ENCODE assay signal across 8 mouse cellular contexts in the genomic region with DNA sequence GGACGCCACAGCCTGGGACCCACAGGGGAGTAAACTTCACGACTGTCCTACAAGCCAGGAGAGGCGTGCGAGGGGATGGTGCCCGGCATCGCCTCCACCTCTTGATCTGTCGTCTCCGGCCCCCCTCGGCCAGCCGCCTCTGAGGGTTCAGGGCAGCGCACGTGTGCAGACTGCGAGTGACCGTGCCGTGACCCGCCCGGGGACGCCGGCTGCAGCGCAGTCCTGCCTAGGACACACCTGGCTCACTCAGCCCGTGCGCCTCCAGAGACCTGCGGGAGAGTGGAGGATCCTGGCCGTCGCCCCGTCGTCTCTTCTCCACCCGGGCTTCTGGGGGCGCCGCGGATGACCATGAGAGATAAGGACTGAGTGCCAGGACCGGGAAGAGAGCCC. TPM values are rescaled to one million over a fixed set of nuclear protein-coding genes. Genes with fewer than 3 reads are reported as not detected.
A peak's percentile ranks its signal among the peaks of the same experiment; 100 is the strongest.
DNase-seq lines count a peak whose midpoint lies in the region; ATAC-seq and TF ChIP-seq lines count a peak whose summit lies in the region.

No protein-coding gene starts in this region.

- no peak for TF ChIP-seq EP300 in liver, postnatal 0 days (IDR thresholded peaks at IDR 0.05; ENCODE audit: low read depth)

- H3K4me3 ChIP-seq in heart, embryonic 14.5 days (ENCODE audit: control insufficient read depth in 1 of 2, insufficient read depth in 1 of 2, low read depth in 1 of 2, low read length in 2 of 2) = peak overlapping the region; percentile 47 to 59
- peak overlapping the region; percentile 59 for H3K4me3 ChIP-seq in embryonic facial prominence, embryonic 10.5 days
- peak overlapping the region; percentile 37 for H3K4me3 ChIP-seq in hindbrain, embryonic 11.5 days (ENCODE audit: low read depth, low read length)
- H3K4me3 ChIP-seq in liver, postnatal 0 days (ENCODE audit: low read depth, low read length) = peak overlapping the region; percentile 42

- no peak for DNase-seq in heart, postnatal 25 days (ENCODE audit: low spot score)
- DNase-seq in embryonic facial prominence, embryonic 10.5 days (ENCODE audit: low spot score) = peak; percentile 54
- DNase-seq in hindbrain, embryonic 11.5 days (ENCODE audit: low spot score) = no peak
- DNase-seq in liver, postnatal 0 days = no peak
- DNase-seq in thymus, postnatal 36 days = no peak
- DNase-seq in right cerebral cortex, postnatal 36 days (ENCODE audit: low spot score in 2 of 2) = no peak

- H3K36me3 ChIP-seq in heart, embryonic 14.5 days (ENCODE audit: control insufficient read depth, insufficient read depth, low read length) = no peaks in the 10 kb centered on the region
- H3K36me3 ChIP-seq in embryonic facial prominence, embryonic 10.5 days (replicated peaks) = no peaks in the 10 kb centered on the region
- no peaks in the 10 kb centered on the region for H3K36me3 ChIP-seq in hindbrain, embryonic 11.5 days (ENCODE audit: control insufficient read depth, insufficient read depth, low read length)
- H3K36me3 ChIP-seq in liver, postnatal 0 days (replicated peaks; ENCODE audit: insufficient read depth, low read length) = no peaks in the 10 kb centered on the region

- intact Hi-C loops in heart, postnatal 25 days (cut with DNase I) = loop anchor here (5.0 kb wide), 1 partner anchor 138 kb away; no protein-coding TSS in a partner anchor

- peak overlapping the region; percentile 85 for H3K4me2 ChIP-seq in heart, embryonic 14.5 days (ENCODE audit: low read length)
- H3K4me2 ChIP-seq in hindbrain, embryonic 11.5 days (replicated peaks; ENCODE audit: low read depth, low read length) = peak overlapping the region; percentile 61
- peak overlapping the region; percentile 68 for H3K4me2 ChIP-seq in liver, postnatal 0 days (ENCODE audit: low read depth, low read length)

- peak; percentile 14; the same call in 1 of the 2 replicates for ATAC-seq in heart, embryonic 14.5 days (ENCODE audit: insufficient number of reproducible peaks, insufficient read depth, low FRiP score, low read depth)
- peak; percentile 33; the same call in 1 of the 2 replicates for ATAC-seq in hindbrain, embryonic 11.5 days (ENCODE audit: low FRiP score)
- no peak for ATAC-seq in liver, postnatal 0 days
- ATAC-seq in CD4-positive, CD25-positive, alpha-beta regulatory T cell, adult 4 months = no peak

- peaks cover 43% of the 10 kb centered on the region for H3K27me3 ChIP-seq in heart, embryonic 14.5 days (ENCODE audit: control insufficient read depth, insufficient read depth, low read length)
- H3K27me3 ChIP-seq in embryonic facial prominence, embryonic 10.5 days (replicated peaks; ENCODE audit: low read depth, poor library complexity, severe bottlenecking) = peaks cover 75% of the 10 kb centered on the region
- H3K27me3 ChIP-seq in hindbrain, embryonic 11.5 days (ENCODE audit: control insufficient read depth, insufficient read depth, low read length) = peaks cover 39% of the 10 kb centered on the region
- peaks cover 47% of the 10 kb centered on the region for H3K27me3 ChIP-seq in liver, postnatal 0 days (ENCODE audit: insufficient read depth, low read length)

- peak overlapping the region; percentile 64 for H3K9ac ChIP-seq in heart, embryonic 14.5 days (ENCODE audit: low read length)
- no peak overlapping the region for H3K9ac ChIP-seq in hindbrain, embryonic 11.5 days (ENCODE audit: low read depth, low read length)
- H3K9ac ChIP-seq in liver, postnatal 0 days (replicated peaks) = no peak overlapping the region

- no peak for TF ChIP-seq CTCF in liver, postnatal 0 days (IDR thresholded peaks at IDR 0.05; ENCODE audit: low read depth)

- H3K9me3 ChIP-seq in heart, embryonic 14.5 days (ENCODE audit: control insufficient read depth, low read length) = no peaks in the 10 kb centered on the region
- no peaks in the 10 kb centered on the region for H3K9me3 ChIP-seq in embryonic facial prominence, embryonic 10.5 days
- no peaks in the 10 kb centered on the region for H3K9me3 ChIP-seq in hindbrain, embryonic 11.5 days (ENCODE audit: control insufficient read depth, low read length)
- no peaks in the 10 kb centered on the region for H3K9me3 ChIP-seq in liver, postnatal 0 days (ENCODE audit: low read length)

- WGBS in heart, embryonic 14.5 days = under 1% methylated on average over 32 of the region's 32 CpGs
- 1% methylated on average over 32 of the region's 32 CpGs for WGBS in embryonic facial prominence, embryonic 10.5 days
- 1% methylated on average over 32 of the region's 32 CpGs for WGBS in hindbrain, embryonic 11.5 days
- WGBS in liver, postnatal 0 days (ENCODE audit: insufficient replicate concordance) = 4% methylated on average over 23 of the region's 32 CpGs

- no peak overlapping the region for H3K27ac ChIP-seq in heart, embryonic 14.5 days (replicated peaks in 1 of 2; ENCODE audit: control insufficient read depth in 1 of 2, insufficient read depth in 1 of 2, low read depth in 2 of 2, low read length in 2 of 2)
- no peak overlapping the region for H3K27ac ChIP-seq in embryonic facial prominence, embryonic 10.5 days (replicated peaks)
- H3K27ac ChIP-seq in hindbrain, embryonic 11.5 days (ENCODE audit: low read depth, low read length) = no peak overlapping the region
- H3K27ac ChIP-seq in liver, postnatal 0 days (ENCODE audit: low read depth) = no peak overlapping the region

- peaks cover 6 to 21% of the 10 kb centered on the region in 2 experiments; a peak in 3 of 4 replicates for H3K4me1 ChIP-seq in heart, embryonic 14.5 days (ENCODE audit: control insufficient read depth in 2 of 2, insufficient read depth in 2 of 2, low read length in 2 of 2)
- peaks cover 38% of the 10 kb centered on the region for H3K4me1 ChIP-seq in embryonic facial prominence, embryonic 10.5 days
- peaks cover 13% of the 10 kb centered on the region for H3K4me1 ChIP-seq in hindbrain, embryonic 11.5 days (replicated peaks; ENCODE audit: control insufficient read depth, insufficient read depth, low read length)
- H3K4me1 ChIP-seq in liver, postnatal 0 days (ENCODE audit: insufficient read depth) = peaks cover 12% of the 10 kb centered on the region

RNA-seq across cellular contexts. Expression of a gene that starts 0.5 kb away (rescaled TPM):
- polyA plus RNA-seq in heart, embryonic 14.5 days (2014; fragmentation: Nextera tagmentation; extraction: Ambion mirVana) = 4.4 and 5.8 TPM in 2 replicates
- total RNA-seq in heart, postnatal 25 days (2021) = 10 to 100 TPM; 19.6 to 23.8 TPM
- polyA plus RNA-seq in embryonic facial prominence, embryonic 10.5 days (2016; fragmentation: Nextera tagmentation; extraction: Ambion mirVana) = 0.67 and 0.75 TPM in 2 replicates
- polyA plus RNA-seq in hindbrain, embryonic 11.5 days (2014; fragmentation: Nextera tagmentation; extraction: Ambion mirVana) = 2.6 and 3.2 TPM in 2 replicates
- polyA plus RNA-seq in liver, postnatal 0 days (2015; fragmentation: Nextera tagmentation; extraction: Ambion mirVana) = 0.31 and 0.33 TPM in 2 replicates
- not detected for polyA plus RNA-seq in CD4-positive, CD25-positive, alpha-beta regulatory T cell, adult 4 months (2017; shearing (Covaris generic))

Comparison
In these comparisons a context has a peak if more than half of its experiments do, and no peak if none do; other contexts are left out.
1. ATAC-seq: peak in heart, embryonic 14.5 days (single experiment) and hindbrain, embryonic 11.5 days (single experiment); none in liver, postnatal 0 days (single experiment) and CD4-positive, CD25-positive, alpha-beta regulatory T cell, adult 4 months (single experiment).
2. Peak in every context shown above with its lines, with median percentiles within 50 percentile points of each other: H3K4me2 ChIP-seq and H3K4me3 ChIP-seq.